Mouse (Mus musculus) MEL (cell line): ENCODE measurements around the gene Lcmt2. TPM values are rescaled to one million over a fixed set of nuclear protein-coding genes. Genes with fewer than 3 reads are reported as not detected.
A peak's percentile ranks its signal among the peaks of the same experiment; 100 is the strongest.

Experiments used
- DNase-seq: peaks from one replicate; pipeline ENCODE4 v3.0.0; 2011; ENCODE audit warnings: low read depth, low spot score
- H3K27ac ChIP-seq: 2 replicates; pipeline ENCODE4 v1.5.1; 2012; ENCODE audit warnings: low read depth, mild to moderate bottlenecking, control low read depth, low read length, moderate library complexity; ENCODE audit not compliant: control insufficient read depth
- H3K27me3 ChIP-seq, 2 experiments: fragments of 150-350 bp in 1 of 2; sonication (generic) in 1 of 2; 2 replicates each; pipeline ENCODE4 v1.6.1; 2012; ENCODE audit warnings: low read length in 2 of 2, mild to moderate bottlenecking in 2 of 2, improper control_type of control experiment in 1 of 2, moderate library complexity in 1 of 2; ENCODE audit not compliant: insufficient read depth in 2 of 2, control insufficient read depth in 1 of 2
- H3K36me3 ChIP-seq, 2 experiments: 2 replicates each; pipeline ENCODE4 v1.6.1; 2012 to 2014; ENCODE audit warnings: low read length in 2 of 2, improper control_type of control experiment in 1 of 2, inconsistent platforms in 1 of 2, mild to moderate bottlenecking in 1 of 2; ENCODE audit not compliant: insufficient read depth in 2 of 2, control insufficient read depth in 1 of 2
- H3K4me1 ChIP-seq, 2 experiments: fragments of 150-350 bp in 1 of 2; sonication (generic) in 1 of 2; 2 replicates each; pipeline ENCODE4 v1.6.1; 2012; ENCODE audit warnings: low read length in 2 of 2, improper control_type of control experiment in 1 of 2, mild to moderate bottlenecking in 1 of 2; ENCODE audit not compliant: insufficient read depth in 2 of 2, control insufficient read depth in 1 of 2
- H3K4me3 ChIP-seq, 2 experiments: fragments of 150-350 bp in 1 of 2; sonication (generic) in 1 of 2; 2 replicates each; pipeline ENCODE4 v1.5.1; 2012; ENCODE audit warnings: low read depth in 2 of 2, low read length in 2 of 2, mild to moderate bottlenecking in 2 of 2, moderate library complexity in 2 of 2, control low read depth in 1 of 2, improper control_type of control experiment in 1 of 2; ENCODE audit not compliant: control insufficient read depth in 1 of 2, insufficient read depth in 1 of 2
- H3K79me2 ChIP-seq: 2 replicates; pipeline ENCODE4 v1.6.1; 2012; ENCODE audit warnings: mild to moderate bottlenecking, low read length, moderate library complexity; ENCODE audit not compliant: control insufficient read depth, poor library complexity, insufficient read depth
- H3K9ac ChIP-seq: 2 replicates; pipeline ENCODE4 v1.6.1; 2012; ENCODE audit warnings: low read depth, mild to moderate bottlenecking, control low read depth, low read length, moderate library complexity; ENCODE audit not compliant: control insufficient read depth, poor library complexity, severe bottlenecking
- H3K9me3 ChIP-seq: fragments of 150-350 bp; sonication (generic); replicated peaks from 2 replicates; pipeline ENCODE4 v1.6.1; 2012; ENCODE audit warnings: mild to moderate bottlenecking, low read length, improper control_type of control experiment, moderate library complexity; ENCODE audit not compliant: insufficient read depth
- CHD1 ChIP-seq: IDR thresholded peaks from 2 replicates; pipeline ENCODE4 v1.6.1; 2012; ENCODE audit warnings: low read depth, mild to moderate bottlenecking, inconsistent platforms, low read length, improper control_type of control experiment
- CHD2 ChIP-seq: IDR thresholded peaks from 2 replicates; pipeline ENCODE4 v1.6.1; 2011; ENCODE audit warnings: low read length, improper control_type of control experiment
- CTCF ChIP-seq, 3 experiments: IDR thresholded peaks in 2 of 3; conservative IDR thresholded peaks in 1 of 3; 2 replicates each; pipeline ENCODE4 v1.5.1; 2011 to 2012; ENCODE audit warnings: low read length in 3 of 3, low read depth in 2 of 3, mild to moderate bottlenecking in 2 of 3, improper control_type of control experiment in 1 of 3, inconsistent platforms in 1 of 3, mixed read lengths in 1 of 3, moderate library complexity in 1 of 3; ENCODE audit not compliant: control insufficient read depth in 1 of 3, insufficient read depth in 1 of 3, poor library complexity in 1 of 3, severe bottlenecking in 1 of 3
- ETS1 ChIP-seq: IDR thresholded peaks from 2 replicates; pipeline ENCODE4 v1.6.1; 2012; ENCODE audit warnings: low read depth, mild to moderate bottlenecking, inconsistent platforms, low read length, improper control_type of control experiment, moderate library complexity
- GATA1 ChIP-seq: IDR thresholded peaks from 2 replicates; pipeline ENCODE4 v1.6.1; 2011; ENCODE audit warnings: low read depth, low read length, improper control_type of control experiment
- JUND ChIP-seq: IDR thresholded peaks from 2 replicates; pipeline ENCODE4 v1.6.1; 2011; ENCODE audit warnings: low read depth, mild to moderate bottlenecking, improper control_type of control experiment, low read length
- KAT2A ChIP-seq: conservative IDR thresholded peaks from 2 replicates; pipeline ENCODE4 v1.6.1; 2012; ENCODE audit warnings: low read depth, low read length, improper control_type of control experiment, inconsistent platforms
- MAFK ChIP-seq: IDR thresholded peaks from 2 replicates; pipeline ENCODE4 v1.6.1; 2011; ENCODE audit warnings: low read depth, mild to moderate bottlenecking, low read length, improper control_type of control experiment, borderline replicate concordance
- MAX ChIP-seq: IDR thresholded peaks from 2 replicates; pipeline ENCODE4 v1.6.1; 2011; ENCODE audit warnings: low read length, improper control_type of control experiment
- MEF2A ChIP-seq: IDR thresholded peaks from 2 replicates; pipeline ENCODE4 v1.6.1; 2014; ENCODE audit warnings: low read depth, mild to moderate bottlenecking, inconsistent platforms, low read length, improper control_type of control experiment; ENCODE audit not compliant: poor library complexity, insufficient replicate concordance, severe bottlenecking; ENCODE audit errors: extremely low read depth
- MXI1 ChIP-seq: IDR thresholded peaks from 2 replicates; pipeline ENCODE4 v1.6.1; 2011; ENCODE audit warnings: mild to moderate bottlenecking, low read depth, low read length, improper control_type of control experiment
- MYC ChIP-seq: IDR thresholded peaks from 2 replicates; pipeline ENCODE4 v1.6.1; 2011; ENCODE audit warnings: low read depth, mild to moderate bottlenecking, low read length, improper control_type of control experiment, moderate library complexity
- POLR2A ChIP-seq, 2 experiments: IDR thresholded peaks; 2 replicates each; pipeline ENCODE4 v1.6.1; 2011 to 2012; ENCODE audit warnings: low read length in 2 of 2, mild to moderate bottlenecking in 2 of 2, control low read depth in 1 of 2, improper control_type of control experiment in 1 of 2, low read depth in 1 of 2, moderate library complexity in 1 of 2; ENCODE audit not compliant: control insufficient read depth in 1 of 2, insufficient read depth in 1 of 2, poor library complexity in 1 of 2
- POLR2AphosphoS2 ChIP-seq: IDR thresholded peaks from 2 replicates; pipeline ENCODE4 v1.6.1; 2011; ENCODE audit warnings: low read length, improper control_type of control experiment
- POLR2AphosphoS5 ChIP-seq: IDR thresholded peaks from 2 replicates; pipeline ENCODE4 v1.6.1; 2012; ENCODE audit warnings: low read depth, borderline replicate concordance, mild to moderate bottlenecking, inconsistent platforms, low read length, moderate library complexity, mixed read lengths
- RAD21 ChIP-seq: IDR thresholded peaks from 2 replicates; pipeline ENCODE4 v1.6.1; 2011; ENCODE audit warnings: mild to moderate bottlenecking, low read depth, low read length, improper control_type of control experiment
- RCOR1 ChIP-seq: IDR thresholded peaks from 2 replicates; pipeline ENCODE4 v1.6.1; 2012; ENCODE audit warnings: low read depth, mild to moderate bottlenecking, inconsistent platforms, low read length, improper control_type of control experiment
- SIN3A ChIP-seq: IDR thresholded peaks from 2 replicates; pipeline ENCODE4 v1.6.1; 2012; ENCODE audit warnings: low read length, improper control_type of control experiment, inconsistent platforms
- SMC3 ChIP-seq: IDR thresholded peaks from 2 replicates; pipeline ENCODE4 v1.6.1; 2011; ENCODE audit warnings: low read depth, low read length, improper control_type of control experiment
- TAL1 ChIP-seq: IDR thresholded peaks from 2 replicates; pipeline ENCODE4 v1.6.1; 2012; ENCODE audit warnings: mild to moderate bottlenecking, inconsistent platforms, low read length, moderate library complexity, mixed read lengths
- TCF12 ChIP-seq: IDR thresholded peaks from 2 replicates; pipeline ENCODE4 v1.6.1; 2014; ENCODE audit warnings: low read depth, mild to moderate bottlenecking, inconsistent platforms, low read length, improper control_type of control experiment, moderate library complexity
- USF2 ChIP-seq, 2 experiments: IDR thresholded peaks; 2 replicates each; pipeline ENCODE4 v1.6.1; 2011 to 2012; ENCODE audit warnings: improper control_type of control experiment in 2 of 2, low read length in 2 of 2, borderline replicate concordance in 1 of 2, inconsistent platforms in 1 of 2, low read depth in 1 of 2, mild to moderate bottlenecking in 1 of 2; ENCODE audit not compliant: insufficient read depth in 1 of 2
- ZC3H11A ChIP-seq: IDR thresholded peaks from 2 replicates; pipeline ENCODE4 v1.6.1; 2012; ENCODE audit warnings: low read depth, mild to moderate bottlenecking, inconsistent platforms, low read length, improper control_type of control experiment
- ZKSCAN1 ChIP-seq: IDR thresholded peaks from 2 replicates; pipeline ENCODE4 v1.6.1; 2012; ENCODE audit warnings: low read depth, mild to moderate bottlenecking, inconsistent platforms, low read length, improper control_type of control experiment, moderate library complexity
- ZNF384 ChIP-seq: IDR thresholded peaks from 2 replicates; pipeline ENCODE4 v1.6.1; 2012; ENCODE audit warnings: low read depth, mild to moderate bottlenecking, inconsistent platforms, low read length, improper control_type of control experiment
- polyA plus RNA-seq, 2 experiments: library from polyadenylated mRNA; stranded (reverse) in 1 of 2; unstranded in 1 of 2; fragments of >175 nt in 1 of 2; fragments of >200 nt in 1 of 2; gene quantifications; 2 replicates each; pipeline versions ENCODE4 v1.2.1 to v1.2.4; 2012; ENCODE audit warnings: low replicate concordance in 2 of 2, low read depth in 1 of 2; ENCODE audit not compliant: insufficient read length in 2 of 2, insufficient read depth in 1 of 2, missing spikeins in 1 of 2
- total RNA-seq: library from RNA; depleted of rRNA; stranded (reverse); fragments of 300-350 nt; gene quantifications from 2 replicates; pipeline ENCODE4 v1.2.3, GENCODE M21; 2012

Lcmt2 gene
- total and polyA plus RNA-seq, 3 experiments, result 12.9 to 13.2 TPM; not detected in 1

DNA sequence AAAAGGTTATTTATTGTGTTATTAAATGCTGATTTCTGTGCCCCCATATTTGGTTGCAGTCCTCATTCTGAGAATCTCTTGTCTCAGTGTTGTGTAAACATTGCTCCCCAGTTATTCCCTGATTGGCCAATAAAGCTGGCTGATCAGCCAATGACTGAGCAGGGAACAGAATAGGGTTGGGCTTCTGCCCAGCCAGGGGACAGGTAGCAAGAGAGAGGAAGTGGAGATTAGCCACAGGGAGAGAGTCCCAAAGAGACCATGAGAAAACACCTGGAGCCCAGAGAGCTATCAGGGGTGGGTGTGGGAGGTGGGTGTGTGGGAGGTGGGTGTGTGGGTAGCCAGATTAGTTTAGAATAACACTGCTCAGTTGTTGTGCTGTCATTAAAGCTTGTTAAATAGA, 34.5 kb downstream of the Lcmt2 start:
- TF ChIP-seq MEF2A, result no peak
- no peak for TF ChIP-seq TCF12
- TF ChIP-seq CHD1, result no peak
- no peak for TF ChIP-seq MXI1
- no peak for TF ChIP-seq POLR2AphosphoS5
- no peak for TF ChIP-seq TAL1
- no peak for TF ChIP-seq POLR2A (IDR thresholded peaks at IDR 0.05; ENCODE audit: control insufficient read depth in 1 of 2, insufficient read depth in 1 of 2, low read depth in 1 of 2, low read length in 2 of 2, poor library complexity in 1 of 2)
- no peak for TF ChIP-seq USF2 (IDR thresholded peaks at IDR 0.05; ENCODE audit: borderline replicate concordance in 1 of 2, insufficient read depth in 1 of 2, low read depth in 1 of 2, low read length in 2 of 2)
- TF ChIP-seq ZNF384, result no peak
- TF ChIP-seq ZKSCAN1, result no peak
- TF ChIP-seq CHD2, result no peak
- TF ChIP-seq POLR2AphosphoS2, result no peak
- TF ChIP-seq GATA1, result no peak
- no peak for TF ChIP-seq KAT2A
- no peak for TF ChIP-seq ETS1
- no peak for TF ChIP-seq MAFK
- TF ChIP-seq MAX, result no peak
- TF ChIP-seq RCOR1, result no peak
- no peak for TF ChIP-seq SIN3A
- Histone ChIP-seq H3K4me1 (no peaks in the 10 kb centered on the region), H3K79me2 (no peaks in the 10 kb centered on the region), H3K27ac (no peak overlapping the region), H3K27me3 (peaks cover 1 to 2% of the 10 kb centered on the region in 2 experiments; a peak in 3 of 4 replicates), H3K36me3 (no peaks in the 10 kb centered on the region), H3K4me3 (no peak overlapping the region), H3K9me3 (no peaks in the 10 kb centered on the region), H3K9ac (no peak overlapping the region)
- DNase-seq, result no peak

DNA sequence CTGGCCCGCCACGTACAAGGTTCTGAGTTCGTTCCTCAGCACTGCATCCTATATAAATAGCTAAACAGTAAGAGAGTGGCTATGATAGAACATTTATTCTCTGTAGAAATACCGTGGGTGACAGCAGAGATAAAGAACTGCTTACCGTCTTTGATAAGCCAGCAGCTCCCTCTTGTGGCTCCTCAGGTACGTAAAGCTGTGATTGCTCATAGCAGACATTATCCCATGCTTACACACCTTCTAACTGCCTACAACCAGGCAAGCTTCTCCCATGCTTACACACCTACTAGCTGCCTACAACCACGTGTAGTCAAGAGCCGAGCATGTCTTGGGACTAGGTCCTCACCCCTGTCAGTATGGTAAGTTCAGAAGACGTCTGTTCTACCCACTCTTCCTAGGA, 38.4 kb downstream of the Lcmt2 start:
- Histone ChIP-seq H3K4me3 (peak overlapping the region in 1 of 2 experiments; percentile 17; a peak in 3 of 4 replicates), H3K9me3 (no peaks in the 10 kb centered on the region), H3K27me3 (no peaks in the 10 kb centered on the region; a peak in 2 of 4 replicates), H3K4me1 (no peaks in the 10 kb centered on the region), H3K36me3 (no peaks in the 10 kb centered on the region), H3K27ac (no peak overlapping the region), H3K79me2 (no peaks in the 10 kb centered on the region), H3K9ac (no peak overlapping the region)
- peak; percentile 86 for DNase-seq
- peak; percentile 93 for TF ChIP-seq RAD21
- no peak for TF ChIP-seq ETS1
- TF ChIP-seq RCOR1, result peak; percentile 40; the same call in 1 of the 2 replicates
- TF ChIP-seq MYC, result no peak
- TF ChIP-seq SIN3A, result peak; percentile 38; the same call in 1 of the 2 replicates
- TF ChIP-seq JUND, result 0 out of 2 replicates have a peak, but pooled peaks have one; percentile 18
- TF ChIP-seq ZC3H11A, result peak; percentile 95
- TF ChIP-seq SMC3, result peak; percentile 91
- peak; percentile 68 to 91 (median 76) for TF ChIP-seq CTCF (IDR thresholded peaks at IDR 0.05 in 2 of 3, conservative IDR thresholded peaks at IDR 0.05 in 1 of 3; ENCODE audit: control insufficient read depth in 1 of 3, insufficient read depth in 1 of 3, low read depth in 2 of 3, low read length in 3 of 3, poor library complexity in 1 of 3, severe bottlenecking in 1 of 3)
